19 mouse cellular contexts compared by ENCODE assay signal in genomic region chr5:64636301-64636700, GRCm38 (mm10).
A peak's percentile ranks its signal among the peaks of the same experiment; 100 is the strongest.
DNase-seq lines count a peak whose midpoint lies in the region; ATAC-seq lines count a peak whose summit lies in the region.
"Had no signal": no experiment of that assay in that cellular context is flagged by ENCODE, and none has a peak within 500 bp of the region (broad histone marks: within the 10 kb centered on the region; RNA-seq: fewer than 3 reads in every experiment).

No protein-coding gene starts in this region.

- no peaks in the 10 kb centered on the region for H3K36me3 ChIP-seq in intestine, embryonic 16.5 days (ENCODE audit: control insufficient read depth, insufficient read depth, low read length)
- no peaks in the 10 kb centered on the region for H3K36me3 ChIP-seq in liver, embryonic 15.5 days (replicated peaks)
- no peaks in the 10 kb centered on the region for H3K36me3 ChIP-seq in stomach, embryonic 16.5 days (ENCODE audit: control insufficient read depth, insufficient read depth, low read length)
- H3K36me3 ChIP-seq: neural tube, embryonic 15.5 days had no signal

- no peaks in the 10 kb centered on the region for H3K27me3 ChIP-seq in intestine, embryonic 16.5 days (replicated peaks; ENCODE audit: control insufficient read depth, insufficient read depth, low read length)
- no peaks in the 10 kb centered on the region for H3K27me3 ChIP-seq in liver, embryonic 15.5 days
- no peaks in the 10 kb centered on the region for H3K27me3 ChIP-seq in stomach, embryonic 16.5 days (ENCODE audit: control insufficient read depth, insufficient read depth, low read length)
- H3K27me3 ChIP-seq: forebrain, embryonic 13.5 days; neural tube, embryonic 15.5 days had no signal

- no peak overlapping the region for H3K4me2 ChIP-seq in intestine, embryonic 16.5 days (ENCODE audit: low read depth, low read length)
- peak overlapping the region; percentile 34 for H3K4me2 ChIP-seq in liver, embryonic 15.5 days
- H3K4me2 ChIP-seq in stomach, embryonic 16.5 days (ENCODE audit: low read depth, low read length) = no peak overlapping the region
- H3K4me2 ChIP-seq: forebrain, embryonic 13.5 days; neural tube, embryonic 15.5 days had no signal

- WGBS in intestine, embryonic 16.5 days = 76% methylated on average over 3 of the region's 3 CpGs
- 63% methylated on average over 3 of the region's 3 CpGs for WGBS in liver, embryonic 15.5 days (ENCODE audit: insufficient replicate concordance)
- 69% methylated on average over 3 of the region's 3 CpGs for WGBS in stomach, embryonic 16.5 days

- H3K9me3 ChIP-seq in intestine, embryonic 16.5 days (ENCODE audit: control insufficient read depth, low read length) = no peaks in the 10 kb centered on the region
- H3K9me3 ChIP-seq in liver, embryonic 15.5 days (replicated peaks) = no peaks in the 10 kb centered on the region
- no peaks in the 10 kb centered on the region for H3K9me3 ChIP-seq in stomach, embryonic 16.5 days (replicated peaks; ENCODE audit: control insufficient read depth, low read length)
- H3K9me3 ChIP-seq: forebrain, embryonic 13.5 days; neural tube, embryonic 15.5 days had no signal

- H3K9ac ChIP-seq in intestine, embryonic 16.5 days (ENCODE audit: low read depth, low read length) = no peak overlapping the region
- no peak overlapping the region for H3K9ac ChIP-seq in liver, embryonic 15.5 days
- no peak overlapping the region for H3K9ac ChIP-seq in stomach, embryonic 16.5 days (ENCODE audit: low read length)
- H3K9ac ChIP-seq: forebrain, embryonic 13.5 days; neural tube, embryonic 15.5 days had no signal

- no peaks in the 10 kb centered on the region for H3K4me1 ChIP-seq in intestine, embryonic 16.5 days (ENCODE audit: control insufficient read depth, insufficient read depth, low read length)
- peaks cover 21% of the 10 kb centered on the region for H3K4me1 ChIP-seq in liver, embryonic 15.5 days (replicated peaks)
- H3K4me1 ChIP-seq in stomach, embryonic 16.5 days (ENCODE audit: control insufficient read depth, insufficient read depth, low read length) = no peaks in the 10 kb centered on the region
- H3K4me1 ChIP-seq: forebrain, embryonic 13.5 days; neural tube, embryonic 15.5 days had no signal

- no peak overlapping the region for H3K4me3 ChIP-seq in intestine, embryonic 16.5 days (ENCODE audit: low read length)
- H3K4me3 ChIP-seq in liver, embryonic 15.5 days (replicated peaks) = no peak overlapping the region
- no peak overlapping the region for H3K4me3 ChIP-seq in stomach, embryonic 16.5 days (replicated peaks; ENCODE audit: low read length)
- H3K4me3 ChIP-seq: forebrain, embryonic 13.5 days; myocyte; neural tube, embryonic 15.5 days had no signal

- H3K27ac ChIP-seq in intestine, embryonic 16.5 days (ENCODE audit: low read length) = no peak overlapping the region
- no peak overlapping the region for H3K27ac ChIP-seq in liver, embryonic 15.5 days (replicated peaks)
- 0 out of 2 replicates have a peak overlapping the region, but pooled peaks have one; percentile 11 for H3K27ac ChIP-seq in stomach, embryonic 16.5 days (ENCODE audit: low read length)
- H3K27ac ChIP-seq: forebrain, embryonic 13.5 days; neural tube, embryonic 15.5 days had no signal

- peak; percentile 89 for ATAC-seq in intestine, embryonic 16.5 days
- ATAC-seq in liver, embryonic 15.5 days (ENCODE audit: insufficient read depth) = peak; percentile 89
- peak; percentile 87; the same call in 1 of the 2 replicates for ATAC-seq in stomach, embryonic 16.5 days (ENCODE audit: insufficient read depth, low FRiP score)
- ATAC-seq: forebrain, embryonic 13.5 days had no signal

- DNase-seq in spleen, postnatal 10 days (ENCODE audit: low spot score in 2 of 2) = peak; percentile 32 to 42
- DNase-seq in spleen, postnatal 14 days (ENCODE audit: low spot score in 2 of 2) = no peak
- no peak for DNase-seq in lung, postnatal 4 days
- DNase-seq in adrenal gland, postnatal 10 days = no peak
- DNase-seq in cerebellum, postnatal 10 days = no peak
- DNase-seq: adrenal gland, adult 2 months; cerebellum, postnatal 25 days; gastrocnemius, postnatal 14 days; kidney, postnatal 4 days; midbrain, embryonic 14.5 days; right cerebral cortex, postnatal 14 days; thymus, adult 18-20 months; thymus, postnatal 4 days had no signal

Comparison
In these comparisons a context has a peak if more than half of its experiments do, and no peak if none do; other contexts are left out.
1. DNase-seq: peak in spleen, postnatal 10 days (2 of 2); none in spleen, postnatal 14 days (0 of 2), lung, postnatal 4 days (0 of 2), adrenal gland, postnatal 10 days (single experiment) and cerebellum, postnatal 10 days (0 of 2).
2. Peak in every context shown above with its lines, with median percentiles within 50 percentile points of each other: ATAC-seq.